8 mouse cellular contexts compared by ENCODE assay signal in genomic region chr7:65902471-65903180, GRCm38 (mm10). TPM values are rescaled to one million over a fixed set of nuclear protein-coding genes. Genes with fewer than 3 reads are reported as not detected.
DNase-seq lines count a peak whose midpoint lies in the region; ATAC-seq lines count a peak whose summit lies in the region.

No protein-coding gene starts in this region.

- peak overlapping the region; percentile 58 for H3K27ac ChIP-seq in intestine, embryonic 15.5 days

- H3K4me2 ChIP-seq in intestine, embryonic 15.5 days (replicated peaks): peak overlapping the region; percentile 32; the same call in 1 of the 2 replicates

- H3K27me3 ChIP-seq in intestine, embryonic 15.5 days (replicated peaks): no peaks in the 10 kb centered on the region

- H3K4me1 ChIP-seq in intestine, embryonic 15.5 days (replicated peaks): no peaks in the 10 kb centered on the region; the same call in 1 of the 2 replicates

- peak; percentile 71 for ATAC-seq in intestine, embryonic 15.5 days

- WGBS in intestine, embryonic 15.5 days: 27% methylated on average over 13 of the region's 13 CpGs

- H3K9ac ChIP-seq in intestine, embryonic 15.5 days: no peak overlapping the region

- H3K36me3 ChIP-seq in intestine, embryonic 15.5 days: no peaks in the 10 kb centered on the region

- no peaks in the 10 kb centered on the region for H3K9me3 ChIP-seq in intestine, embryonic 15.5 days

- no peak overlapping the region for H3K4me3 ChIP-seq in intestine, embryonic 15.5 days (replicated peaks)

- DNase-seq in adrenal gland, adult 2 months: peak; percentile 77
- DNase-seq in cerebellum, adult 9-11 months: peak; percentile 67
- peak; percentile 79 for DNase-seq in gastrocnemius, postnatal 25 days
- DNase-seq in left cerebral cortex, adult 8-10 months (ENCODE audit: low spot score in 2 of 2): peak; percentile 10 to 34
- peak; percentile 56 for DNase-seq in lung, postnatal 36 days
- peak; percentile 82 for DNase-seq in skeletal muscle tissue, adult 2 months (ENCODE audit: low read depth, low spot score)
- DNase-seq in thymus, postnatal 10 days (ENCODE audit: low spot score in 2 of 2): no peak

RNA-seq across cellular contexts. Expression of gene Pcsk6, which starts 41.1 kb away (rescaled TPM):
- total RNA-seq in adrenal gland, adult 2 months (2021): 10 to 100 TPM; 23.0 to 34.8 TPM
- 7.0 and 9.8 TPM in 2 replicates for polyA plus RNA-seq in adrenal gland, adult 2 months (2012; rRNA removed)
- total RNA-seq in gastrocnemius, postnatal 25 days (2021): 10 to 100 TPM; 21.0 to 25.1 TPM
- polyA plus RNA-seq in intestine, embryonic 15.5 days (2015; fragmentation: Nextera tagmentation; extraction: Ambion mirVana): 2.6 and 2.8 TPM in 2 replicates
- 10 to 100 TPM; 12.7 to 16.1 (median 15.1) TPM for total RNA-seq in left cerebral cortex, adult 8-10 months (2022)

Comparison
In these comparisons a context has a peak if more than half of its experiments do, and no peak if none do; other contexts are left out.
1. DNase-seq: peak in adrenal gland, adult 2 months (single experiment), cerebellum, adult 9-11 months (single experiment), gastrocnemius, postnatal 25 days (single experiment), left cerebral cortex, adult 8-10 months (2 of 2), lung, postnatal 36 days (single experiment) and skeletal muscle tissue, adult 2 months (single experiment); none in thymus, postnatal 10 days (0 of 2).